Mouse (Mus musculus) induced T-regulatory cell, adult 2 months (primary cell): ENCODE data around the gene Ell.
A peak's percentile ranks its signal among the peaks of the same experiment; 100 is the strongest.
"Not testable (repeated sequence)": the region's sequence is repeated elsewhere in the genome, so short reads cannot be mapped to it uniquely, and the experiment has no call there.

Source experiments
- DNase-seq: peaks from one replicate; pipeline ENCODE4 v3.0.0-alpha.2; 2012; ENCODE audit warnings: low read depth

Ell gene

GRCm38 (mm10) chr8:70564696-70565235 lies 25.5 kb downstream of the Ell start:
- DNase-seq = no peak

- DNase-seq = no peak
These were observed 26.3 kb downstream of the Ell start for GRCm38 (mm10) chr8:70565561-70565960.

GRCm38 (mm10) chr8:70570360-70570759 lies 31.1 kb downstream of the Ell start:
- DNase-seq = no peak

GRCm38 (mm10) chr8:70570990-70571389 lies 31.7 kb downstream of the Ell start:
- DNase-seq = no peak

- DNase-seq = no peak
These were observed 35.0 kb downstream of the Ell start for GRCm38 (mm10) chr8:70574302-70574701.

- no peak for DNase-seq
These were observed 35.7 kb downstream of the Ell start for GRCm38 (mm10) chr8:70574915-70575314.

GRCm38 (mm10) chr8:70577207-70577606 lies 38.0 kb downstream of the Ell start:
- DNase-seq = no peak

- DNase-seq = no peak
These were observed 44.5 kb downstream of the Ell start for GRCm38 (mm10) chr8:70583476-70584387.

GRCm38 (mm10) chr8:70584606-70585257 lies 45.5 kb downstream of the Ell start:
- DNase-seq = no peak

- peak; percentile 58 for DNase-seq
These were observed 46.0 kb downstream of the Ell start for GRCm38 (mm10) chr8:70585258-70585652.

GRCm38 (mm10) chr8:70587955-70588354 lies 48.7 kb downstream of the Ell start:
- DNase-seq = not testable (repeated sequence)

- no peak for DNase-seq
These were observed 52.3 kb downstream of the Ell start for GRCm38 (mm10) chr8:70591569-70591968.

GRCm38 (mm10) chr8:70593173-70593572 lies 53.9 kb downstream of the Ell start:
- DNase-seq = no peak

GRCm38 (mm10) chr8:70593961-70594609 lies 54.8 kb downstream of the Ell start, which contains the start of gene Isyna1:
TSS of gene Isyna1 (plus strand) at chr8:70594373.
- peak; percentile 96 for DNase-seq

GRCm38 (mm10) chr8:70594621-70595564 lies 55.6 kb downstream of the Ell start:
- DNase-seq = peak; percentile 72

- DNase-seq = peak; percentile 22
These were observed 56.6 kb downstream of the Ell start for GRCm38 (mm10) chr8:70595811-70596210.

- no peak for DNase-seq
These were observed 57.0 kb downstream of the Ell start for GRCm38 (mm10) chr8:70596216-70596615.

GRCm38 (mm10) chr8:70596775-70597416 lies 57.6 kb downstream of the Ell start:
- DNase-seq = peak; percentile 32

GRCm38 (mm10) chr8:70597417-70598272 lies 58.4 kb downstream of the Ell start:
- DNase-seq = no peak

- no peak for DNase-seq
These were observed 59.0 kb downstream of the Ell start for GRCm38 (mm10) chr8:70598283-70598682.
